Comparison of ENCODE assay signal across 8 mouse cellular contexts in genomic region chrX:48518211-48518807, GRCm38 (mm10). TPM values are rescaled to one million over a fixed set of nuclear protein-coding genes. Genes with fewer than 3 reads are reported as not detected.
DNase-seq lines count a peak whose midpoint lies in the region; ATAC-seq and TF ChIP-seq lines count a peak whose summit lies in the region.

No protein-coding gene starts in this region.

- intact Hi-C loops in gastrocnemius, adult 2 months (cut with DNase I) = no loop called here
- intact Hi-C loops in gastrocnemius, postnatal 36 days (cut with DNase I) = no loop called here
- intact Hi-C loops in heart, postnatal 25 days (cut with DNase I) = no loop called here

- ATAC-seq in forebrain, embryonic 11.5 days (replicated peaks; ENCODE audit: low FRiP score) = peak; percentile 93
- ATAC-seq in midbrain, embryonic 15.5 days (replicated peaks) = peak; percentile 97

- H3K4me3 ChIP-seq in gastrocnemius, adult 2 months = peak overlapping the region; percentile 68; the same call in 1 of the 2 replicates
- H3K4me3 ChIP-seq in forebrain, embryonic 11.5 days (ENCODE audit: low read depth, low read length) = peak overlapping the region; percentile 44
- H3K4me3 ChIP-seq in midbrain, embryonic 15.5 days = peak overlapping the region; percentile 56

- DNase-seq in gastrocnemius, adult 2 months = no peak
- no peak for DNase-seq in gastrocnemius, postnatal 36 days
- peak; percentile 62 for DNase-seq in ZHBTc4 (ENCODE audit: low read depth, low spot score)
- peak; percentile 74 for DNase-seq in forebrain, embryonic 11.5 days (ENCODE audit: low spot score)
- DNase-seq in left cerebral cortex, adult 18-20 months (ENCODE audit: low spot score in 2 of 2) = peak; percentile 22 to 26
- peak; percentile 29 to 58 for DNase-seq in thymus, postnatal 36 days
- no peak for DNase-seq in heart, postnatal 25 days (ENCODE audit: low spot score)

- H3K27ac ChIP-seq in gastrocnemius, adult 2 months = no peak overlapping the region
- peak overlapping the region; percentile 78 for H3K27ac ChIP-seq in forebrain, embryonic 11.5 days (ENCODE audit: low read depth, low read length)
- H3K27ac ChIP-seq in midbrain, embryonic 15.5 days = peak overlapping the region; percentile 95

- peak overlapping the region; percentile 68 for H3K4me2 ChIP-seq in forebrain, embryonic 11.5 days (ENCODE audit: low read depth, low read length, severe bottlenecking)
- H3K4me2 ChIP-seq in midbrain, embryonic 15.5 days = peak overlapping the region; percentile 68

- no peaks in the 10 kb centered on the region for H3K27me3 ChIP-seq in forebrain, embryonic 11.5 days (ENCODE audit: control insufficient read depth, insufficient read depth, low read length)
- no peaks in the 10 kb centered on the region for H3K27me3 ChIP-seq in midbrain, embryonic 15.5 days (replicated peaks)

- H3K4me1 ChIP-seq in forebrain, embryonic 11.5 days (replicated peaks; ENCODE audit: control insufficient read depth, insufficient read depth, low read length) = no peaks in the 10 kb centered on the region
- peaks cover 16% of the 10 kb centered on the region; the same call in 1 of the 2 replicates for H3K4me1 ChIP-seq in midbrain, embryonic 15.5 days

- TF ChIP-seq CTCF in gastrocnemius, adult 2 months (IDR thresholded peaks at IDR 0.05) = no peak

- WGBS in forebrain, embryonic 11.5 days = 27% methylated on average over 15 of the region's 15 CpGs
- whole genome bisulfite sequencing in midbrain, embryonic 15.5 days = 29% methylated on average over 15 of the region's 15 CpGs

- no peaks in the 10 kb centered on the region for H3K36me3 ChIP-seq in forebrain, embryonic 11.5 days (ENCODE audit: control insufficient read depth, insufficient read depth, low read length)
- no peaks in the 10 kb centered on the region for H3K36me3 ChIP-seq in midbrain, embryonic 15.5 days (replicated peaks)

- H3K9ac ChIP-seq in forebrain, embryonic 11.5 days (ENCODE audit: low read length) = peak overlapping the region; percentile 68
- peak overlapping the region; percentile 72 for H3K9ac ChIP-seq in midbrain, embryonic 15.5 days

- no peaks in the 10 kb centered on the region for H3K9me3 ChIP-seq in forebrain, embryonic 11.5 days (ENCODE audit: control insufficient read depth, low read length)
- H3K9me3 ChIP-seq in midbrain, embryonic 15.5 days = no peaks in the 10 kb centered on the region

RNA-seq across cellular contexts. Expression of gene Rab33a, which starts 0.8 kb away (rescaled TPM):
- total RNA-seq in gastrocnemius, adult 2 months (2021) = under 1 TPM in 1 of 2 experiments, not detected in 1; 0.20 TPM
- not detected for total RNA-seq in gastrocnemius, postnatal 36 days (2021)
- 22.4 and 22.9 TPM in 2 replicates for polyA plus RNA-seq in forebrain, embryonic 11.5 days (2014; fragmentation: Nextera tagmentation; extraction: Ambion mirVana)
- 10 to 100 TPM; 26.6 to 31.8 TPM for total RNA-seq in left cerebral cortex, adult 18-20 months (2021)
- polyA plus RNA-seq in midbrain, embryonic 15.5 days (2015; fragmentation: Nextera tagmentation; extraction: Ambion mirVana) = 94.9 and 98.1 TPM in 2 replicates
- under 1 TPM in 1 of 2 experiments, not detected in 1; 0.45 TPM for total RNA-seq in heart, postnatal 25 days (2021)

RNA-seq across cellular contexts. Expression of gene Aifm1, which starts 4.9 kb away (rescaled TPM):
- total RNA-seq in gastrocnemius, adult 2 months (2021) = 10 to 100 TPM; 37.3 to 50.0 TPM
- total RNA-seq in gastrocnemius, postnatal 36 days (2021) = 10 to 100 TPM; 39.0 to 44.7 TPM
- polyA plus RNA-seq in forebrain, embryonic 11.5 days (2014; fragmentation: Nextera tagmentation; extraction: Ambion mirVana) = 80.7 and 83.6 TPM in 2 replicates
- total RNA-seq in left cerebral cortex, adult 18-20 months (2021) = 10 to 100 TPM; 23.1 to 28.4 TPM
- 36.1 and 38.9 TPM in 2 replicates for polyA plus RNA-seq in midbrain, embryonic 15.5 days (2015; fragmentation: Nextera tagmentation; extraction: Ambion mirVana)
- 100 to 1,000 TPM; 111 to 113 TPM for total RNA-seq in heart, postnatal 25 days (2021)

RNA-seq across cellular contexts. Expression of gene Elf4, which starts 55.4 kb away (rescaled TPM):
- total RNA-seq in gastrocnemius, adult 2 months (2021) = 1 to 10 TPM; 1.6 to 2.1 TPM
- total RNA-seq in gastrocnemius, postnatal 36 days (2021) = 1 to 10 TPM; 1.9 to 2.0 TPM
- polyA plus RNA-seq in forebrain, embryonic 11.5 days (2014; fragmentation: Nextera tagmentation; extraction: Ambion mirVana) = 2.7 and 3.2 TPM in 2 replicates
- total RNA-seq in left cerebral cortex, adult 18-20 months (2021) = 1 to 10 TPM; 1.0 to 1.1 TPM
- polyA plus RNA-seq in midbrain, embryonic 15.5 days (2015; fragmentation: Nextera tagmentation; extraction: Ambion mirVana) = 0.50 and 0.80 TPM in 2 replicates
- total RNA-seq in heart, postnatal 25 days (2021) = 1 to 10 TPM; 6.0 to 6.4 TPM

Comparison
In these comparisons a context has a peak if more than half of its experiments do, and no peak if none do; other contexts are left out.
1. DNase-seq: peak in ZHBTc4 (single experiment), forebrain, embryonic 11.5 days (single experiment), left cerebral cortex, adult 18-20 months (2 of 2) and thymus, postnatal 36 days (2 of 2); none in gastrocnemius, adult 2 months (single experiment), gastrocnemius, postnatal 36 days (0 of 2) and heart, postnatal 25 days (single experiment).
2. RNA of gene Rab33a, which starts 0.8 kb away (total RNA-seq): 26.6 to 31.8 TPM in left cerebral cortex, adult 18-20 months; 0.45 TPM in heart, postnatal 25 days, 0.20 TPM in gastrocnemius, adult 2 months and not detected in gastrocnemius, postnatal 36 days; every median in the first group is over 10 times any median in the second.
3. Peak in every context shown above with its lines, with median percentiles within 50 percentile points of each other: H3K4me3 ChIP-seq.